Mouse (Mus musculus) ES-Bruce4 (cell line): ENCODE data around the gene Med1.
"Not testable (repeated sequence)": the region's sequence is repeated elsewhere in the genome, so short reads cannot be mapped to it uniquely, and the experiment has no call there.

Source experiments
- CTCF ChIP-seq: IDR thresholded peaks from one replicate; pipeline ENCODE4 v1.8.1; 2011; ENCODE audit warnings: low read depth, low read length
- EP300 ChIP-seq: IDR thresholded peaks from 2 replicates; pipeline ENCODE4 v1.6.1; 2011; ENCODE audit warnings: low read depth, low read length; ENCODE audit not compliant: insufficient read depth
- POLR2A ChIP-seq: IDR thresholded peaks from one replicate; pipeline ENCODE4 v1.8.1; 2011; ENCODE audit warnings: low read length; ENCODE audit not compliant: insufficient read depth

GRCm38 (mm10) chr11:98209661-98210060 lies 16.6 kb upstream of the Med1 start:
- TF ChIP-seq CTCF, POLR2A, EP300: not testable (repeated sequence)
